Mouse (Mus musculus): ENCODE measurements around the gene Stx2. TPM values are rescaled to one million over a fixed set of nuclear protein-coding genes. Genes with fewer than 3 reads are reported as not detected.
"Not testable (repeated sequence)": the region's sequence is repeated elsewhere in the genome, so short reads cannot be mapped to it uniquely, and the experiment has no call there.

The Stx2 gene
- polyA plus RNA-seq, 1 experiment from 2014 or later: 15.1 TPM

DNA sequence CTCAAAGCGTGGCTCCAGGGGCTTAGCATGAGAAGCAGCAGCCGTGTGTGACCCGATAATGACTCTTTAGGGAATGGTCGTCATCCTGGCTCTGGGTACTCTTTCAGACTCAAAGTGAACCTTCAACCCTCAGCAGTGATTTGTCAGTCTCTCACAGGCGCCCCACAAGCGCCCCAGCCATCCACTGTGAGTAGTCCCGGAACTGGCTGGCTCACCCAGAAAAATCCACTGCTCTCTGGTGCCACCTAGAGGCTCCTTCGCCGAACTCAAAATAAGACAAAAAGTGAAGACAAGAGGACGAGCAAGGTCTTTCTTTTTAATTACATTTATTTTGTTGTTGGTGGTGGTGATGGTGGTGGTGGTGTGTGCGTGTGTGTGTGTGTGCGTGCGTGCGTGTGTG is 37.1 kb downstream of the Stx2 start:
- peak; percentile 59 for DNase-seq (ENCODE audit: low spot score)
- TF ChIP-seq CTCF (IDR thresholded peaks at IDR 0.05) (peak; percentile 73), EP300 (IDR thresholded peaks at IDR 0.05) (no peak)
- Histone ChIP-seq H3K9me3 (ENCODE audit: low read length) (no peaks in the 10 kb centered on the region), H3K27ac (ENCODE audit: low read length) (no peak overlapping the region), H3K27me3 (replicated peaks; ENCODE audit: insufficient read depth, low read length) (no peaks in the 10 kb centered on the region), H3K4me1 (ENCODE audit: insufficient read depth, low read depth, low read length) (no peaks in the 10 kb centered on the region), H3K4me3 (ENCODE audit: low read depth, low read length) (no peak overlapping the region), H3K9ac (replicated peaks; ENCODE audit: low read depth) (no peak overlapping the region), H3K4me2 (replicated peaks; ENCODE audit: low read depth, low read length) (no peak overlapping the region), H3K36me3 (ENCODE audit: insufficient read depth, low read length) (no peaks in the 10 kb centered on the region)
- 15% methylated on average over 14 of the region's 14 CpGs for WGBS
- no peak for ATAC-seq

- H3K4me1 ChIP-seq (ENCODE audit: insufficient read depth, low read depth, low read length): no peaks in the 10 kb centered on the region
- no peaks in the 10 kb centered on the region for H3K27me3 ChIP-seq (replicated peaks; ENCODE audit: insufficient read depth, low read length)
- ATAC-seq (no peak), DNase-seq (ENCODE audit: low spot score) (no peak)
- no peak overlapping the region for H3K9ac ChIP-seq (replicated peaks; ENCODE audit: low read depth)
- TF ChIP-seq CTCF (IDR thresholded peaks at IDR 0.05): no peak
- TF ChIP-seq EP300 (IDR thresholded peaks at IDR 0.05): no peak
- H3K27ac ChIP-seq (ENCODE audit: low read length): no peak overlapping the region
- 64% methylated on average over 10 of the region's 10 CpGs for WGBS
- H3K4me2 ChIP-seq (replicated peaks; ENCODE audit: low read depth, low read length): no peak overlapping the region
- no peak overlapping the region for H3K4me3 ChIP-seq (ENCODE audit: low read depth, low read length)
- no peaks in the 10 kb centered on the region for H3K9me3 ChIP-seq (ENCODE audit: low read length)
- H3K36me3 ChIP-seq (ENCODE audit: insufficient read depth, low read length): no peaks in the 10 kb centered on the region
These were observed 37.5 kb downstream of the Stx2 start for GRCm38 (mm10) chr5:128970878-128971277.

DNA sequence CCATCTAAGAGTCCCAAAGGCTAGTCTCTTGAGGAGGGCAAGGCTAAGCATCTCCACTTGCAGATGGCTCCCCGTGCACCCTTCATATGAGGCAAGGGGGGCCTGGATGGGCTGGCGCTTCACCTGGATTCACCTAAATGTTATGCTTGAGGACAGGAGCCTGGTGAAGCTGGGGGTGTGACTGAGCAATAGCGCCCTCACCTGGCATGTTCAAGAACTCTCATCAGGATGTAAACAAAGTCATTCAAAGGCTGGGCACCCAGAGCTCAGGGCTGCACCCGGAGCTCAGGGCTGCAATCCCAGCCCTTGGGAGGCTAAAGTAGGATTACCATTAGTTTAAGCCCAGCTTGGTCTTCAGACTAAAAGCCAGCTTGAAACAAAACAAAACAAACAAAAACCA is 44.0 kb downstream of the Stx2 start:
- peaks cover 6% of the 10 kb centered on the region; the same call in 1 of the 2 replicates for H3K9me3 ChIP-seq (ENCODE audit: low read length)
- no peak for DNase-seq (ENCODE audit: low spot score)
- H3K9ac ChIP-seq (replicated peaks; ENCODE audit: low read depth): no peak overlapping the region
- no peaks in the 10 kb centered on the region for H3K27me3 ChIP-seq (replicated peaks; ENCODE audit: insufficient read depth, low read length)
- no peak overlapping the region for H3K4me2 ChIP-seq (replicated peaks; ENCODE audit: low read depth, low read length)
- no peak for TF ChIP-seq EP300 (IDR thresholded peaks at IDR 0.05)
- TF ChIP-seq CTCF (IDR thresholded peaks at IDR 0.05): no peak
- no peak overlapping the region for H3K4me3 ChIP-seq (ENCODE audit: low read depth, low read length)
- 48% methylated on average over 4 of the region's 4 CpGs for WGBS
- no peak for ATAC-seq
- no peak overlapping the region for H3K27ac ChIP-seq (ENCODE audit: low read length)
- no peaks in the 10 kb centered on the region for H3K36me3 ChIP-seq (ENCODE audit: insufficient read depth, low read length)
- no peaks in the 10 kb centered on the region for H3K4me1 ChIP-seq (ENCODE audit: insufficient read depth, low read depth, low read length)

GRCm38 (mm10) chr5:128958916-128959315 is 49.5 kb downstream of the Stx2 start:
- Histone ChIP-seq H3K4me3 (ENCODE audit: low read depth, low read length) (no peak overlapping the region), H3K4me1 (ENCODE audit: insufficient read depth, low read depth, low read length) (no peaks in the 10 kb centered on the region), H3K9me3 (ENCODE audit: low read length) (peaks cover 6% of the 10 kb centered on the region; the same call in 1 of the 2 replicates), H3K27me3 (replicated peaks; ENCODE audit: insufficient read depth, low read length) (no peaks in the 10 kb centered on the region), H3K9ac (replicated peaks; ENCODE audit: low read depth) (no peak overlapping the region), H3K4me2 (replicated peaks; ENCODE audit: low read depth, low read length) (no peak overlapping the region), H3K36me3 (ENCODE audit: insufficient read depth, low read length) (no peaks in the 10 kb centered on the region), H3K27ac (ENCODE audit: low read length) (no peak overlapping the region)
- ATAC-seq (no peak), DNase-seq (ENCODE audit: low spot score) (no peak)
- 74% methylated on average over 3 of the region's 3 CpGs for WGBS
- TF ChIP-seq CTCF (IDR thresholded peaks at IDR 0.05): no peak
- TF ChIP-seq EP300 (IDR thresholded peaks at IDR 0.05): no peak

DNA sequence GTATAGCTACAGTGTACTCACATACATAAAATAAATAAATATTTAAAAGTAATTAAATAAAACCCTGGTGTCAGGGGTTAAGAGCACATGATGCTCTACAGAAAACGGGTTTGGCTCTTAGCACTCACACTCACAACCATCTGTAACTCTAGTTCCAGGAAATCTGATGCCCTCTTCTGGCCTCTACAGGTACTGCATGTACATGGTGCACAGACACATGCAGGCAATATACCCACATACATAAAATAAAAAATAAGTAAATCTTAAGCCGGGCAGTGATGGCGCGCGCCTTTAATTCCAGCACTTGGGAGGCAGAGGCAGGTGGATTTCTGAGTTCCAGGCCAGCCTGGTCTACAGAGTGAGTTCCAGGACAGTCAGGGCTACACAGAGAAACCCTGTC is 54.0 kb downstream of the Stx2 start:
- H3K4me3 ChIP-seq (ENCODE audit: low read depth, low read length); H3K9me3 ChIP-seq (ENCODE audit: low read length); H3K27ac ChIP-seq (ENCODE audit: low read length); H3K4me1 ChIP-seq (ENCODE audit: insufficient read depth, low read depth, low read length); ATAC-seq; DNase-seq (ENCODE audit: low spot score); H3K9ac ChIP-seq (replicated peaks; ENCODE audit: low read depth); H3K36me3 ChIP-seq (ENCODE audit: insufficient read depth, low read length); H3K27me3 ChIP-seq (replicated peaks; ENCODE audit: insufficient read depth, low read length); H3K4me2 ChIP-seq (replicated peaks; ENCODE audit: low read depth, low read length): not testable (repeated sequence)
- 0 out of 2 replicates have a peak, but pooled peaks have one; percentile 28 for TF ChIP-seq CTCF (IDR thresholded peaks at IDR 0.05)
- 86% methylated on average over 5 of the region's 5 CpGs for WGBS

GRCm38 (mm10) chr5:128953278-128954070 is 54.9 kb downstream of the Stx2 start, which contains the start of gene Rimbp2:
TSS of gene Rimbp2 (minus strand) at chr5:128953486.
- Histone ChIP-seq H3K27me3 (replicated peaks; ENCODE audit: insufficient read depth, low read length) (no peaks in the 10 kb centered on the region), H3K4me3 (ENCODE audit: low read depth, low read length) (no peak within 1 kb of the TSS), H3K9me3 (ENCODE audit: low read length) (no peaks in the 10 kb centered on the region), H3K4me1 (ENCODE audit: insufficient read depth, low read depth, low read length) (no peaks in the 10 kb centered on the region), H3K27ac (ENCODE audit: low read length) (no peak within 1 kb of the TSS), H3K36me3 (ENCODE audit: insufficient read depth, low read length) (no peaks in the 10 kb centered on the region), H3K4me2 (replicated peaks; ENCODE audit: low read depth, low read length) (no peak within 1 kb of the TSS), H3K9ac (replicated peaks; ENCODE audit: low read depth) (no peak within 1 kb of the TSS)
- DNase-seq (ENCODE audit: low spot score) (no peak), ATAC-seq (no peak)
- no peak for TF ChIP-seq EP300 (IDR thresholded peaks at IDR 0.05)
- no peak for TF ChIP-seq CTCF (IDR thresholded peaks at IDR 0.05)
- 14% methylated on average over 15 of the region's 17 CpGs for WGBS

All from lung, postnatal 0 days (tissue).